Comparison of ENCODE assay signal across 8 mouse cellular contexts in genomic region chr8:71558958-71559690, GRCm38 (mm10). TPM values are rescaled to one million over a fixed set of nuclear protein-coding genes. Genes with fewer than 3 reads are reported as not detected.
DNase-seq lines count a peak whose midpoint lies in the region.

No protein-coding gene starts in this region.

- peak; percentile 38 for DNase-seq in cerebellum, adult 9-11 months
- DNase-seq in cerebellum, adult 11-12 months = no peak
- peak; percentile 86 for DNase-seq in c-Kit-positive CD71-positive TER-119-positive erythroid progenitor cells, embryonic 14.5 days (ENCODE audit: low spot score)
- DNase-seq in heart, embryonic 10.5 days (ENCODE audit: low spot score) = peak; percentile 93
- peak; percentile 90 for DNase-seq in kidney, adult 9 months
- DNase-seq in lung, postnatal 14 days = peak; percentile 80
- peak; percentile 71 for DNase-seq in retina, postnatal 1 day
- DNase-seq in left cerebral cortex, postnatal 36 days (ENCODE audit: low spot score in 2 of 2) = no peak

- H3K9me3 ChIP-seq in heart, embryonic 10.5 days = 0 out of 2 replicates have a peak, but pooled peaks cover 2% of the 10 kb centered on the region

- WGBS in heart, embryonic 10.5 days = 2% methylated on average over 24 of the region's 24 CpGs

- peaks cover 89% of the 10 kb centered on the region for H3K27me3 ChIP-seq in heart, embryonic 10.5 days (ENCODE audit: insufficient read depth, poor library complexity, severe bottlenecking)

- H3K36me3 ChIP-seq in heart, embryonic 10.5 days = no peaks in the 10 kb centered on the region

- H3K4me3 ChIP-seq in heart, embryonic 10.5 days = peak overlapping the region; percentile 59

- H3K27ac ChIP-seq in heart, embryonic 10.5 days = peak overlapping the region; percentile 42; the same call in 1 of the 2 replicates

- peaks cover 23% of the 10 kb centered on the region for H3K4me1 ChIP-seq in heart, embryonic 10.5 days

- intact Hi-C loops in left cerebral cortex, postnatal 36 days (cut with DNase I) = no loop called here

RNA-seq across cellular contexts. Expression of gene Tmem221, which starts 0.5 kb away (rescaled TPM):
- 0.37 and 0.97 TPM in 2 replicates for polyA plus RNA-seq in heart, embryonic 10.5 days (2016; fragmentation: Nextera tagmentation; extraction: Ambion mirVana)
- total RNA-seq in left cerebral cortex, postnatal 36 days (2021) = not detected

RNA-seq across cellular contexts. Expression of gene Nxnl1, which starts 7.3 kb away (rescaled TPM):
- polyA plus RNA-seq in heart, embryonic 10.5 days (2016; fragmentation: Nextera tagmentation; extraction: Ambion mirVana) = not detected in 2 replicates
- total RNA-seq in left cerebral cortex, postnatal 36 days (2021) = under 1 TPM; 0.18 to 0.22 TPM

RNA-seq across cellular contexts. Expression of gene Slc27a1, which starts 9.6 kb away (rescaled TPM):
- 19.0 and 19.4 TPM in 2 replicates for polyA plus RNA-seq in heart, embryonic 10.5 days (2016; fragmentation: Nextera tagmentation; extraction: Ambion mirVana)
- 100 to 1,000 TPM in 1 of 2 experiments, 10 to 100 TPM in 1; 94.7 to 109 TPM for total RNA-seq in left cerebral cortex, postnatal 36 days (2021)

RNA-seq across cellular contexts. Expression of gene Mvb12a, which starts 16.4 kb away (rescaled TPM):
- polyA plus RNA-seq in heart, embryonic 10.5 days (2016; fragmentation: Nextera tagmentation; extraction: Ambion mirVana) = 71.9 and 75.6 TPM in 2 replicates
- total RNA-seq in left cerebral cortex, postnatal 36 days (2021) = 10 to 100 TPM; 37.8 to 43.0 TPM

RNA-seq across cellular contexts. Expression of gene Bst2, which starts 21.9 kb away (rescaled TPM):
- 16.8 and 20.7 TPM in 2 replicates for polyA plus RNA-seq in heart, embryonic 10.5 days (2016; fragmentation: Nextera tagmentation; extraction: Ambion mirVana)
- 1 to 10 TPM; 3.5 to 4.8 TPM for total RNA-seq in left cerebral cortex, postnatal 36 days (2021)

Comparison
In these comparisons a context has a peak if more than half of its experiments do, and no peak if none do; other contexts are left out.
1. DNase-seq: peak in cerebellum, adult 9-11 months (single experiment), c-Kit-positive CD71-positive TER-119-positive erythroid progenitor cells, embryonic 14.5 days (single experiment), heart, embryonic 10.5 days (single experiment), kidney, adult 9 months (single experiment), lung, postnatal 14 days (single experiment) and retina, postnatal 1 day (single experiment); none in cerebellum, adult 11-12 months (single experiment) and left cerebral cortex, postnatal 36 days (0 of 2).